Mouse (Mus musculus) urinary bladder, postnatal 14 days (tissue): Measurements from ENCODE around the gene Mrpl27.
"Not testable (repeated sequence)": the region's sequence is repeated elsewhere in the genome, so short reads cannot be mapped to it uniquely, and the experiment has no call there.

Experiments
- DNase-seq: peaks from one replicate; pipeline ENCODE4 v3.0.0; 2021; ENCODE audit warnings: low spot score

Gene Mrpl27

DNA sequence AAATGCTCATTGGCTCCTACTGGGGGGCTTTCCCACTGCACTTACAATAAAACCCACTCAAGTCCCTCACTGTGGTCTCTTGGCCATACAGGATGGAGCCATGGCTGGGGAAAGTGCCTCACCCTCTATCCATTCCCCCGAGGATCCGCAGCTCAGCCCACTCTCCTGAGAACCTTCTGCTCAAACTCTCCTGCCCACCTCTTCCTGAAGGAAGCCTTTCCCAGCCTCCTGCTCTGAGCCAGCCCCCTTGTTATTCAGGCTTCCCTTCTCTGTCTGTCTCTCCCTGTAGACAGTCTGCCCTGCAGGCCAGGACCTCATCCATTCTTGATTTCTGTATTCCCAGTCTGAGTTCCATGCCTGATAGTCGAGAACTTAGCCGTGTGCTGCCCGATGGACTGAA, 21.4 kb downstream of the Mrpl27 start:
- no peak for DNase-seq

DNA sequence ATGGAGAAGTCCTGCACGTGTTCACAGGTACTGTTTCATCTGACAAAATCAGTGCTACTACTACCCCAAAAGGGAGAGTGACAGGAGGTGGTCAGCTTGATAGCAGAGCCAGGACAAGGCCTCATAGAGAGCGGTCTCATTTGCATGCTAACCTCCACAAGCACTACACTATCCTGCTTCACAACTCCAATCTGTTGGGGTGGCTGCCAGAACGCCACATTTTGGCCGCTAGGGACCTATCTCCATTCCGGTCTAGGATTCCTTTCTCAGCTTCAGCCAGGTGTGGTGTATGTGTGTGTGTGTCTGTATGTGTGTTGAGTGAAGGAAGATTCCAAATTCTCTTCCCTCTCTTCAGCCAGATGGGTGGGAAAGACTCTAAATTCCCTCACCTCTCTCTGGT, 21.9 kb downstream of the Mrpl27 start:
- peak; percentile 29 for DNase-seq

GRCm38 (mm10) chr11:94676308-94676707, 22.7 kb downstream of the Mrpl27 start:
- DNase-seq, result no peak

GRCm38 (mm10) chr11:94676754-94677606, 23.4 kb downstream of the Mrpl27 start, which contains the start of gene Xylt2:
Gene Xylt2 (minus strand): TSS chr11:94677515.
- DNase-seq, result peak; percentile 91

DNA sequence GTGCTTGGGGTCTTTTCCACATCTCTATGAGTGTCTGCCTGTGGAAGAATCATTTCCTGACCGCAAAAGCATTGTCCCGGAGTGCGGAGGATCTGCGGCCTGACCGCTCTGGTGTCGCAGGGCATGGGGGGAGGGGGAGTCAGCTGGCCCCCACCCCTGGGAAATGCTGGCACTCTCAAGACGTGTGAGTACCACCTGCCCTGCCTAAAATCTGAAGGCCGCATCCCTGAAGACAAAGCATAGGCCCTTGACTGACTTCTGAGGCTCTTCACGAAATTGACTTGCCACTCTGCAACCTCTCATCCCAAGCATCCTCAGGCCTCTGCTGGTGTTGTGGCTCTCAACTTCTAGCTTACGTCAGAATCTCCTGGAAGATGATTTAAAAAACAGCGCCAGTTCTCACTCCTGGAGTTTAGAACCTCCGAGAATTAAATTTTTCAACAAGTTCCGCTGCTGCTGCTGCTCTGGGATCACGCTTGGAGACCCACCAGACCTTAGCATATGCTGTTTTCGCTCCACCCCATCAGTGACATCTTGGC, 24.1 kb downstream of the Mrpl27 start:
- DNase-seq, result no peak

DNA sequence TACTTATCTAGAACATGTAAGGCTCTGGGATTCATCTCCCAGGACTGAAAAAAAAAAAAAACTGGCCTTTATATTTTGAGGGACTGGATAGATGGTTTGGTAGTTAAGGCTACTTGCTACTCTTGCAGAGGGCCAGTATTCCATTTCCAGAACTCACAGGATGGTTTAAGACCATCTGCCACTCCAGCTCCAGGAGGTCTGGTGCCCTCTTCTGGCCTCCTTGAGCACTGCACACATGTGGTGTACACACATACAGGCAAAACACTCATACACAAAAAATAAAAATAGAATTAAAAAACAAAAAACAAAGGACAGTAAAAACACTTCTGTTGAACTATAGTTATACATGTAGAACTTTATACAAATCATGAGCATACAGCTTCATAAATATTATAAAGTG, 27.1 kb downstream of the Mrpl27 start:
- no peak for DNase-seq

GRCm38 (mm10) chr11:94681640-94682039, 28.1 kb downstream of the Mrpl27 start:
- DNase-seq, result no peak

- DNase-seq, result no peak
Observed at GRCm38 (mm10) chr11:94682427-94682826, 28.9 kb downstream of the Mrpl27 start.

- DNase-seq, result no peak
Observed at GRCm38 (mm10) chr11:94687178-94687577, 33.6 kb downstream of the Mrpl27 start.

- DNase-seq, result not testable (repeated sequence)
Observed at GRCm38 (mm10) chr11:94692502-94692901, 38.9 kb downstream of the Mrpl27 start.

- no peak for DNase-seq
Observed at GRCm38 (mm10) chr11:94695508-94695907, 41.9 kb downstream of the Mrpl27 start.

- no peak for DNase-seq
Observed at GRCm38 (mm10) chr11:94697140-94697539, 43.6 kb downstream of the Mrpl27 start.

DNA sequence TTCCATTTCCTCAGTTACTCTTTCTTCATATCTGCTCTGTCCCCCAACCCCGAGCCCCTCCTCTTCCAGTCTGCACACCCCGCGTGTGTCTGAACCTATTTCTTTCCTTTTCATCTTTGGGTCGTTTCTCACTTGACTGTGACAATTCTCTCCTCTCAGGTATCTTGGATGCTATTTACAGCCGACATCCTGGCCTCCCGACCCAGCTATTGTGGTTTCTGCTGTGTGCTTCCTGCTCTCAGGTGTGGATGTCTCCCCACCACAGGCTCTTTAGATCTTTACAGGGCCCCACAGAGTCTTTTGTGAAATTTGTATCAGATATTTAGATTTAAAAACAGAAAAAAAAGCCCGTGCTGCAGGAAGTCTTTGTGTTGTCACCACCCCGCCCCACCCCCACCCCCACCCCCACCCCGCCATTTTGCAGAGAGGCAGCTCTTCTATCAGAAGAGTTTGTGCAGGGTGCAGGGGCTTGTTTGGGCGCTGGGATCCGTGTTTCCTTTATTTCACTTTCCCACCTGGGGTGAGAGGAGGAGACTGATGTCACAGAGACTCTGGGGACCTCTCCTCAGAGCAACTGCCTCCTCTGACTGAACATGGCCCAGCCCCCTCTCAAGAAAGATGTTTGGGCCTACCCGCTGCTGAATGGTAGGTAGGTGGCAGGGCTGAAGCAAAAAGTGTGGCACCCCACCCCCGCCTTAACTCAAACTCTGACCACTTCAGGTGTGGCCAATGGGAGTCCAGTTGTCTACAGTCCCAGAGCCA, 44.3 kb downstream of the Mrpl27 start:
- DNase-seq, result no peak

GRCm38 (mm10) chr11:94699399-94699798, 45.8 kb downstream of the Mrpl27 start:
- DNase-seq, result no peak

GRCm38 (mm10) chr11:94701401-94702215, 48.0 kb downstream of the Mrpl27 start:
- DNase-seq, result no peak

- no peak for DNase-seq
Observed at GRCm38 (mm10) chr11:94702216-94702610, 48.6 kb downstream of the Mrpl27 start.

DNA sequence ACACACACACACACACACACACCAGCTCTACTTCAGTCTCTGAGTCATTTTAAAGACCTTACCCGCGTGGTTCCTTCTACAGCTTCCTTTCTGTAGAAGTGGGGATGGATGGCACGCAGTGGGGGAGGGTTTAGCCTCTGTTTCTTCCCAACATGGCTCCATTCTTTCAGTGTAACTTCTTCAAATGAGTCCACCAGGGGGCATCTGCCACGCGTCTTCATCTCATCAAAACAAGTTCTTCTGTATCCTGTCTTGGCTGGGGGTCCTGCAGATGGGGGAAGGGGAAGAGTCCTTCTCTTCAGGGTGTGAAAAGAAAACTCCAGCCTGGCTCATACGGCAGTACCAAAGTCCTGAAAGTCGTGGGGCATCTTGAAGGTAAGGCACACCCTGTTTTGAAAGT, 50.5 kb downstream of the Mrpl27 start:
- DNase-seq, result no peak

GRCm38 (mm10) chr11:94704472-94704871, 50.9 kb downstream of the Mrpl27 start, which contains the start of gene Gm11541:
Gene Gm11541 (minus strand): TSS chr11:94704499.
- DNase-seq, result no peak
